Mouse (Mus musculus): ENCODE results near the gene Gm20388. TPM values are rescaled to one million over a fixed set of nuclear protein-coding genes. Genes with fewer than 3 reads are reported as not detected.
A peak's percentile ranks its signal among the peaks of the same experiment; 100 is the strongest.

Gene Gm20388
- total RNA-seq, 4 experiments from 2014 or later: 0.17 to 15.1 (median 6.6) TPM

- no peak for DNase-seq (ENCODE audit: low spot score in 2 of 2)
Measured at GRCm38 (mm10) chr8:122349357-122350297, 2439.0 kb downstream of the Gm20388 start.

GRCm38 (mm10) chr8:122350309-122351089 is 2439.9 kb downstream of the Gm20388 start:
- DNase-seq (ENCODE audit: low spot score in 2 of 2): no peak

GRCm38 (mm10) chr8:122354157-122354556 is 2443.5 kb downstream of the Gm20388 start:
- DNase-seq (ENCODE audit: low spot score in 2 of 2): no peak

DNA sequence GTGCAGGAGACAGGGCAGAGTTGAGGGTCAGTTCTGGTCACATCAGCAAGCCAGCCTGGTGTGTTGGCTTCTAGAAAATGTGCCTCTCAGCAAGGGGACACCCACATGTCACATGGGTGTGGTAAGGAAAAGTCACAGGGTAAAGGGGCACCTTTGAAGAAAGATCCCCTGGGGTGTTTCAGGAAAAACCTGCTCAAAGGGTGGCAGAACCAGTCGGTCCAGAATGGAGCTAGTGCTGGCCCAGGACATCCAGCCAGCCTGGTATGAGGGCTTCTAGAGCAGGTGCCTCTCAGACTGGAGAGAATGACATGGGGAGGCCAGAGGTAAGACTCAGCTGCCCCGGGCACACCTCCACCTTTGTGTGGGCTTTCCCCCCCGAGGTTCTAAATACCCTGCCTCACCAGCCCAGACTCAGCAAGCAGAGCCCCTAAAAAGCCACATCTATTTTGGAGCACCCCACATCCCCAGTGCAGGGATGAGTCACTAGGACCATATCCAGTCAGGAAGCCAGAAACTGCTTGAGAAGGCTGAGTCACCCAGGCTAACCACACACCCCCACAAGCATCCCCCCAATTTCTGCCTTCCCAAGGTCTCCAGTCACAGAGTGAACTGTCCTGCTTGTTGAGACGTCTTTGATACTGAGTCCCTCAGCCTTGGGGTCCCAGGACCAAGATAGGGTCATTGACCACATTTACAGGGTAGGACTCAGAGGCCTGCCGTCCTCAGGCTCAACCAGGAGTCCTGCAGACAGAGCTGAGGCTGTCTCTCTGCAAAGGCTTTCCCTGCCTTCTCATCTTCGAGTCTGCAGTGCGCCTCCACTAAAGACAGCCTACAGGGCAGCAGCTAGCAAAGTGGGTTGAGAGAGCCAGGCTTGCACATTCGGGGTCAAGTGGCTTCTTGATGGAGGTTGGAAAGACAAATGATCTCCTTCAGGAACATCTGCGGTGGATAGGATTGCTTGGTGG is 2445.3 kb downstream of the Gm20388 start:
- no peak for DNase-seq (ENCODE audit: low spot score in 2 of 2)

DNA sequence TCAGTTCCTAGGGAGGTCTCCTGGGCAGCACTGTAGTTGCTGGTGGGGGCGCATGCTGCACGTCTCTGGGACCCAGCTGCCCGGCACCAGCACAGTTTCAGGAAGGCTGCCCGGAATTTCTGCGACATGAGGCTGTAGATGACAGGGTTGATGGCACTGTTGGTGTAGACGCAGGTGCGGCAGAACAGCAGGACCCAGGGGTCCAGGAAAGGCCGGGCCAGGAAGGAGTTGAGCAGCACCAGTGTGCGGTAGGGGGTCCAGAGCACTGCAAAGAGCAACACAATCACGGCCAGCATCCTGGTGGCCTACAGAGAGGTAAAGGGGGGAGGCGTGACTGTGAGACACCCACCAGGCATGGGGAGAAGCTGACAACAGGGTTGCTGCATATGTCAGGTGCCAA is 2446.6 kb downstream of the Gm20388 start:
- no peak for DNase-seq (ENCODE audit: low spot score in 2 of 2)

DNA sequence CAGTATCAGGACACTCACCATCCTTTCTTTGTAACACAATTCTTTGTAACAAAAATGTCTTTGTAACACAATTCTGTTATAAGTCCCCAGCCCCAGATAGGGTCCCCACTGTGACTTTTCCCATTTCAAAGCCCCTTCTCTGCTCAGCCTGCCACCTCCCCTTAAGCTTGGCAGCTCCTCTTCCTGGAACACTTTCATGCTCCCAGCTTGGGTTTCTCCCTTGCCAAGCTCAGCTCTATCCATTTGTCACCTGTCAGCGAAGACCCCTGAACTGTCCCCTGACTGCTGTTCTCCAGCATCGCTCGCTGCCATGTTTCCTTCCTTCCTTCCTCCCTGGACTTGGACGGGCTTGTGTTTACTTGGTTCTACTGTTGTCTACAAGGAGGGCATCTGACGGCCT is 2447.0 kb downstream of the Gm20388 start:
- no peak for DNase-seq (ENCODE audit: low spot score in 2 of 2)

- DNase-seq (ENCODE audit: low spot score in 2 of 2): no peak
Measured at GRCm38 (mm10) chr8:122359111-122359775, 2448.6 kb downstream of the Gm20388 start.

GRCm38 (mm10) chr8:122360696-122361416 is 2450.2 kb downstream of the Gm20388 start, which contains the start of gene Trhr2:
Gene Trhr2, minus strand, starts transcription at chr8:122360746.
- DNase-seq (ENCODE audit: low spot score in 2 of 2): no peak

DNA sequence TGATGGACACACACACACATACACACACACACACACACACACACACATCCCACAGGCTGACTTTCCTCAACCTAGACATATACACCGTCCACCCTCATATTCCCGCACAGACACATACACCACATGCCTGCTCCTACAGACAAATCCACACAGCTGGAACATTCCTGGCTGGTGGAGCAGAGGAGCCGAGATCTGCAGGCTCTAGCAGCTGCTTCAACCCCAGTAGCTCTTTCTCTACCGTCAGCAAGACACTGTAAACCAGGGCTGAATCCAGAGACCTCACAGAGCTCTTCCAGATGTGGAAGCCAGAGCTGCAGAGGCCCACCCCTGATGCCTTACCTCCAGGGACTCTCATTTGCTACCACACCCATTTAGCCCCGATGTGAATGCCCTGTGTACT is 2451.6 kb downstream of the Gm20388 start:
- no peak for DNase-seq (ENCODE audit: low spot score in 2 of 2)

GRCm38 (mm10) chr8:122362967-122363366 is 2452.3 kb downstream of the Gm20388 start:
- DNase-seq (ENCODE audit: low spot score in 2 of 2): no peak

DNA sequence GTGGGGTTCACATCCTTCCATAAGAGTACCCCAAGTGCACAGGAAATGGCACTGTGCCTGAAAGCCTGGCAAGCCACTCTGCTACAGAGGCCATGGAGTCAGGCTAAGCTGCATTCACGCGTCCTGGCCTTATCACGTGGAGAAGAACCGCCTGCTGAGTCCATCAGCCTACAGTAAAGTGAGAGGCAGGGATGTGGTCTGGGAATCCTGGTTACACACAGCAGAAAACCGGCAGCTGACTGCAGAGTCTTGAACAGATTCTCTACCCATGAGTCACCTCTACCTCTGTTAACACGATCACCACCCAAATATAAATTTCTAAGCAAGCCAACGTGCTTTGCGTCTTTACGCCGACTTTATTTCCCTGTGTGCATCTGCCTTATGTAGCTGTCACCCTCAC is 2457.9 kb downstream of the Gm20388 start:
- DNase-seq (ENCODE audit: low spot score in 2 of 2): no peak

DNA sequence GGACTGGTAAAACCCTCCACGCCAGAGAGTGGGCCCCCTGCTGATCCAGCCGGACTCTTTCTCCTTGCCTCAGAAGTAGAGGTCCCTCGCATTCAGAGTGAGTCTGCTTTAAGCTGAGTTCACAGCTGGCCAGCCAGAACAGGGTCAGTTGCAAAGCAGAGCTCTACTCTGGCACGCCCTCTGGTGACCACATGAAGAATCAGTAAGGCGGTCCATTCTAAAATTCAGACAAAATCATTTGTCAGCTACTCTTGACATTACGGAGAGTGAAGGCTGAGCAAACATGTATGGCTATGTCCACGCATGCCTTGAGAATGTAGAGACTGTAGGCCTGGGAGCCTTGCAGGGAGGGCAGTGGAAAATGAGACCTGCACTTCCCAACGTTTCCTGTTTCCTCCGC is 2459.0 kb downstream of the Gm20388 start:
- peak in 1 of 2 experiments; percentile 68 for DNase-seq (ENCODE audit: low spot score in 2 of 2)

DNA sequence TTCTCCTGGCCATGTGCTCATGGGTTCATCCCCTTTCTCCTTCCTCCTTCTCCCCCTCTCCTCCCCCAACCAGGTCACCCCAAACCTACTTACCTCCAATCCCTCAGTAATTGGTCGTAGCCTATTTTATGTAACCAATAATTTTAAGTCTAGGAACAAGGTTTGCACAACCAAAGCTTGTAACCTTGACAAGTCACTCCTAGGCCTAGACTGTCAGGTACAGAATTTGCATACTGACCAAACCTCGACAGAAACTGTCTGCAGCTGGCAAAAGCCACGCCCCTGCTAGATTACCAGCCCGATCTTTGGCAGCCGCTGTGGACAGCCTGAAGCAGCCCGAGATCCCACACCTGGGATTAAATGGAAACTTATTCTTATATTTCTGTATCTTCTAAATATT is 2461.1 kb downstream of the Gm20388 start:
- no peak for DNase-seq (ENCODE audit: low spot score in 2 of 2)

DNA sequence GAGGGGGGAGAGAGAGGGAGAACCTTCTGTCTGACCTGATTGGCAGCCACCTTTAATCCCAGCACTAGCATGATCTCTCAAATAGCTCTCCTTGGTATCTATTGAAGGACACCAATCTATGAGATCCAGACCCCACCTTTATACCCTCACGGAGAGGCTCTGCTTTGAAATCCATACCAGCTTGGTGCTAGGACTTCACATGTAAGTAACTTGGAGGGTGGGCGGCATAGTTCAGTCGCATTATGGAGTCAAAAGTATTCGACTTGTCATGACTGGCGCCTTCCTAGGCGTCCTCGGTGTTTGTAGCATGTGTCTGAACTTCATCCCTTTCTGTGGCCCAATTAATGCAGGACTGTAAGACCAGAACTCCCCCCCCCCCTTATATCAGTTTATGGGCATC is 2464.7 kb downstream of the Gm20388 start:
- no peak for DNase-seq (ENCODE audit: low spot score in 2 of 2)

DNA sequence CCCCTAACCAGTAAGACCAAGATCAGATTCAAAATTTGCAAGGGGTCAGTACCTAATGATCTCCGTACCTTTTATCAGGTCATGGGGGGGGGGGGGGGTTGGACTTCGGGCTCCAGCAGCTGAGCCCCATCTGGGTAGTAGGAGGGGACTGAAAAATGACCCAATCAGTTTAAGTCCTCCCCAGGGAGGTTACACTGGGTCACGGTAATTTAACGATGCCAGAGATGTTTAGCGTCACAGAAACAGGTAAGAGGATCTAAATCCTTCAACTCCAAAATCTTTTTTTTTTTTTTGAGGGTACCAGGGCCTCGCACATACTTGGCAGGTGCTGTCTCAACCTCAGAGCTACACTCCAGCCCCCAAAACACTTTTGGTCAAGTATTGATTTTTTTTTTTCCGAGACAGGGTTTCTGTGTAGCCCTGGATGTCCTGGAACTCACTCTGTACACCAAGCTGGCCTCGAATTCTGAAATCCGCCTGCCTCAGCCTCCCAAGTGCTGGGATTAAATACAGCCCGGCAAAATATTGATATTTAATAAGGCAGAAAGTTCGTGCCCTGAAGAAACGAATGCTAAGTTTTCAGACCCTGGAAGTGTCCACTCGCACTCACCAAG is 2465.2 kb downstream of the Gm20388 start:
- no peak for DNase-seq (ENCODE audit: low spot score in 2 of 2)

DNA sequence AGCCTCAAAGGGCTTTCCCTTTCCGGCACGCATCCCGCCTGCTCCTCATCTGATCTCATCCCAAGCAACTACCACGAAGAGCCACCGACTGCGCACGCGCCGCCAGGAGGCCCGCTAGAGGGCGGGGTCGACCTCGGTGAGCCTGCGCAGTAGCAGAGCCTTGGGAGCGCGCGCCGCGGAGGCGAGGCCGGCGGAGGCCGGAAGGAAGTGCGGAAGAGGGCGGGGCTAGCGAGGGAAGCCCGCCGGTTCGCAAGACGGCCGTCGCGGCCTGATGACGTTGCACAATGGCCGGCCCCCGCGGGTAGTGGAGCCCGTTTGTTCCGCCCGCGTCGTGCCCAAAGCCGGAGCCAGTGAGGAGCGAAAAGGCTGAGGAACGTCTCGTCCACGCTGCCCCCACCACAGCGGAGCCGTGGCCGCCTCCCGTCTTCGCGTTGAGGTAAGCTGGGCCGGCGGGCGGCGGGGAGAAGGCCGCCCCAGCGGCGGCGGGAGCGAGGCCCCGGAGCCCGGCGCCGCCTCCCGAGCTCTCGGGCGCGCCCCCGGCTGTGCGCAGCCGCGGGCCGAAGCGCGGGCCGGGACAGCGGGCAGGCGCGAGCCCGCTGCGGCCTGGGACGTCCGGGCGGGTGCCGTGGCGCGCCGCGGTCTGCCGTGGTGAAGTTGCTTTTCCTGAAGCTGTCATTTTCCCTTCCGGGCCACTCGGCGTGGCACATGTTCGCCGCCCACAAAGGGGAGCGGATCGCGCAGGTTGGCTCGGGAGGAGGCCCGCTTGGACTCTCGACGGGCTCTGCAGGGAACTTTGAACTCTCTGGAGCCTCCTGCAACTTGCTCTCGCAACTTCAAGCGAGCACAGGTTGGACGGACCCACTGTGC is 2466.0 kb downstream of the Gm20388 start, which contains the start of gene Zc3h18:
TSS of gene Zc3h18 (plus strand) at position 245 of the 867 bp plus-strand sequence.
- peak; percentile 98 to 99 for DNase-seq (ENCODE audit: low spot score in 2 of 2)

DNA sequence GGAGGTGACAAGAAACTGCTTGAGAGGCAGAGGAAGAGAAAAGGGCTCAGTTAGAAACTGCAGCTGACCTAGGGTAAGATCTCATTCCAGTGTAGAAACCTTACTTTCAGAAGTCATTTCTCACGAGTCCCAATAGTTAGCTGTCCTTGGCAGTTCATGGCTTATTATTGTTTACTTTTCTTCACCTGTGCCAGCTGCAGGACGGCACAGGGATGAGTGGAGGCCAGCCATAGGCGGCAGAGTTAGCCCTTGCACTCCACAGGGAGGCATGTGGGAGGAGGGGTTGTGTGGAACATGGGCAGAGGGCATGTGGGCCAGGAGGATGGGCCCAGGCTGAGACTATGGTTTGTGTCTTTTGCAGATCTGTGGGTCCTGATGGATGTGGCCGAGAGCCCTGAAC is 2472.4 kb downstream of the Gm20388 start:
- DNase-seq (ENCODE audit: low spot score in 2 of 2): no peak

GRCm38 (mm10) chr8:122389357-122389756 is 2478.7 kb downstream of the Gm20388 start:
- no peak for DNase-seq (ENCODE audit: low spot score in 2 of 2)
